Comparison of ENCODE assay signal across 8 mouse cellular contexts in genomic region chr2:165275124-165275640, GRCm38 (mm10). TPM values are rescaled to one million over a fixed set of nuclear protein-coding genes. Genes with fewer than 3 reads are reported as not detected.
DNase-seq lines count a peak whose midpoint lies in the region; ATAC-seq and TF ChIP-seq lines count a peak whose summit lies in the region.

No protein-coding gene starts in this region.

- peaks cover 21% of the 10 kb centered on the region for H3K4me1 ChIP-seq in embryonic facial prominence, embryonic 15.5 days
- no peaks in the 10 kb centered on the region for H3K4me1 ChIP-seq in intestine, postnatal 0 days (replicated peaks; ENCODE audit: control insufficient read depth, insufficient read depth, low read length)

- DNase-seq in left cerebral cortex, postnatal 4 days = peak; percentile 51
- no peak for DNase-seq in left cerebral cortex, adult 18-20 months (ENCODE audit: low spot score in 2 of 2)
- peak; percentile 63 for DNase-seq in retina, postnatal 1 day
- DNase-seq in adrenal gland, postnatal 25 days = no peak
- no peak for DNase-seq in left cerebral cortex, adult 9 months (ENCODE audit: low spot score in 2 of 2)

- H3K4me3 ChIP-seq in embryonic facial prominence, embryonic 15.5 days (replicated peaks) = no peak overlapping the region
- H3K4me3 ChIP-seq in intestine, postnatal 0 days (ENCODE audit: low read depth, low read length) = no peak overlapping the region

- peaks cover 21% of the 10 kb centered on the region for H3K36me3 ChIP-seq in embryonic facial prominence, embryonic 15.5 days
- H3K36me3 ChIP-seq in intestine, postnatal 0 days (ENCODE audit: control insufficient read depth, insufficient read depth) = peaks cover 29% of the 10 kb centered on the region

- H3K9ac ChIP-seq in embryonic facial prominence, embryonic 15.5 days = no peak overlapping the region
- H3K9ac ChIP-seq in intestine, postnatal 0 days (ENCODE audit: low read depth, low read length) = no peak overlapping the region

- no peaks in the 10 kb centered on the region for H3K27me3 ChIP-seq in embryonic facial prominence, embryonic 15.5 days
- no peaks in the 10 kb centered on the region for H3K27me3 ChIP-seq in intestine, postnatal 0 days (replicated peaks; ENCODE audit: control insufficient read depth, insufficient read depth, low read length)

- no peaks in the 10 kb centered on the region for H3K9me3 ChIP-seq in embryonic facial prominence, embryonic 15.5 days (replicated peaks)
- no peaks in the 10 kb centered on the region for H3K9me3 ChIP-seq in intestine, postnatal 0 days (ENCODE audit: control insufficient read depth)

- H3K27ac ChIP-seq in embryonic facial prominence, embryonic 15.5 days (replicated peaks) = peak overlapping the region; percentile 58; the same call in 1 of the 2 replicates
- no peak overlapping the region for H3K27ac ChIP-seq in intestine, postnatal 0 days (ENCODE audit: low read depth, low read length)

- intact Hi-C loops in left cerebral cortex, postnatal 4 days (cut with DNase I) = no loop called here

- TF ChIP-seq CTCF in intestine, postnatal 0 days (IDR thresholded peaks at IDR 0.05; ENCODE audit: low read depth) = no peak

- no peak overlapping the region for H3K4me2 ChIP-seq in embryonic facial prominence, embryonic 15.5 days (replicated peaks)
- H3K4me2 ChIP-seq in intestine, postnatal 0 days (replicated peaks; ENCODE audit: low read depth) = no peak overlapping the region

- WGBS in embryonic facial prominence, embryonic 15.5 days = 25% methylated on average over 8 of the region's 8 CpGs
- 41% methylated on average over 7 of the region's 8 CpGs for WGBS in intestine, postnatal 0 days

- peak; percentile 53 for ATAC-seq in embryonic facial prominence, embryonic 15.5 days (ENCODE audit: insufficient number of reproducible peaks, low FRiP score, low TSS enrichment, low read depth)
- ATAC-seq in intestine, postnatal 0 days = peak; percentile 13; the same call in 1 of the 2 replicates
- no peak for ATAC-seq in inflammation-experienced regulatory T-cells, adult 6 months

RNA-seq across cellular contexts. Expression of gene Slc35c2, which starts 12.5 kb away (rescaled TPM):
- 10 to 100 TPM; 36.4 to 37.1 TPM for total RNA-seq in left cerebral cortex, postnatal 4 days (2021)
- total RNA-seq in left cerebral cortex, adult 18-20 months (2021) = 10 to 100 TPM; 58.2 to 60.6 TPM
- polyA plus RNA-seq in embryonic facial prominence, embryonic 15.5 days (2015; fragmentation: Nextera tagmentation; extraction: Ambion mirVana) = 58.7 and 59.5 TPM in 2 replicates
- 199 and 209 TPM in 2 replicates for polyA plus RNA-seq in intestine, postnatal 0 days (2015; fragmentation: Nextera tagmentation; extraction: Ambion mirVana)
- 53.0 and 62.2 TPM in 2 replicates for total RNA-seq in adrenal gland, postnatal 25 days (2021)
- 10 to 100 TPM; 36.4 to 44.9 (median 44.1) TPM for polyA plus RNA-seq in inflammation-experienced regulatory T-cells, adult 6 months (2017; shearing (Covaris generic))

RNA-seq across cellular contexts. Expression of gene Cdh22, which starts 40.5 kb away (rescaled TPM):
- 10 to 100 TPM in 1 of 2 experiments, 1 to 10 TPM in 1; 8.3 to 12.3 TPM for total RNA-seq in left cerebral cortex, postnatal 4 days (2021)
- total RNA-seq in left cerebral cortex, adult 18-20 months (2021) = 10 to 100 TPM; 55.1 to 61.1 TPM
- 0.83 and 1.0 TPM in 2 replicates for polyA plus RNA-seq in embryonic facial prominence, embryonic 15.5 days (2015; fragmentation: Nextera tagmentation; extraction: Ambion mirVana)
- 0.25 and 0.41 TPM in 2 replicates for polyA plus RNA-seq in intestine, postnatal 0 days (2015; fragmentation: Nextera tagmentation; extraction: Ambion mirVana)
- 0.57 and 1.2 TPM in 2 replicates for total RNA-seq in adrenal gland, postnatal 25 days (2021)
- not detected for polyA plus RNA-seq in inflammation-experienced regulatory T-cells, adult 6 months (2017; shearing (Covaris generic))

RNA-seq across cellular contexts. Expression of gene Elmo2, which starts 51.1 kb away (rescaled TPM):
- 10 to 100 TPM; 79.3 to 80.6 TPM for total RNA-seq in left cerebral cortex, postnatal 4 days (2021)
- 100 to 1,000 TPM; 145 to 166 TPM for total RNA-seq in left cerebral cortex, adult 18-20 months (2021)
- 86.4 and 91.3 TPM in 2 replicates for polyA plus RNA-seq in embryonic facial prominence, embryonic 15.5 days (2015; fragmentation: Nextera tagmentation; extraction: Ambion mirVana)
- polyA plus RNA-seq in intestine, postnatal 0 days (2015; fragmentation: Nextera tagmentation; extraction: Ambion mirVana) = 62.2 and 63.6 TPM in 2 replicates
- 27.7 and 27.9 TPM in 2 replicates for total RNA-seq in adrenal gland, postnatal 25 days (2021)
- 10 to 100 TPM; 36.8 to 43.5 (median 42.5) TPM for polyA plus RNA-seq in inflammation-experienced regulatory T-cells, adult 6 months (2017; shearing (Covaris generic))

Comparison
In these comparisons a context has a peak if more than half of its experiments do, and no peak if none do; other contexts are left out.
1. DNase-seq: peak in left cerebral cortex, postnatal 4 days (single experiment) and retina, postnatal 1 day (single experiment); none in left cerebral cortex, adult 18-20 months (0 of 2), adrenal gland, postnatal 25 days (single experiment) and left cerebral cortex, adult 9 months (0 of 2).
2. RNA of gene Cdh22, which starts 40.5 kb away (total RNA-seq): 55.1 to 61.1 TPM in left cerebral cortex, adult 18-20 months; 8.3 to 12.3 TPM in left cerebral cortex, postnatal 4 days and 0.57 to 1.2 TPM in adrenal gland, postnatal 25 days; every median in the first group is over 4 times any median in the second.